Mouse (Mus musculus) mouse embryonic stem cell (cell line): ENCODE data around the gene Pigk.

Experiments
- in situ Hi-C, 2 experiments: fragments of 300-500 bp; cut with MboI; formaldehyde crosslinking; loops; 1 replicate in 1 of 2; 3 replicates in 1 of 2; pipeline ENCODE4 v1.14.3; 2019 to 2020; ENCODE audit warnings: low sequenced_read_pairs in 2 of 2, low pct_unique_long_range_greater_than_20kb in 1 of 2, mixed read lengths in 1 of 2; ENCODE audit not compliant: unreplicated experiment in 1 of 2

Pigk gene

GRCm38 (mm10) chr3:152721301-152721700, 7.4 kb downstream of the Pigk start:
- in situ Hi-C loops: no loop called here

- in situ Hi-C loops: no loop called here
Measured at GRCm38 (mm10) chr3:152722836-152723235, 8.9 kb downstream of the Pigk start.

DNA sequence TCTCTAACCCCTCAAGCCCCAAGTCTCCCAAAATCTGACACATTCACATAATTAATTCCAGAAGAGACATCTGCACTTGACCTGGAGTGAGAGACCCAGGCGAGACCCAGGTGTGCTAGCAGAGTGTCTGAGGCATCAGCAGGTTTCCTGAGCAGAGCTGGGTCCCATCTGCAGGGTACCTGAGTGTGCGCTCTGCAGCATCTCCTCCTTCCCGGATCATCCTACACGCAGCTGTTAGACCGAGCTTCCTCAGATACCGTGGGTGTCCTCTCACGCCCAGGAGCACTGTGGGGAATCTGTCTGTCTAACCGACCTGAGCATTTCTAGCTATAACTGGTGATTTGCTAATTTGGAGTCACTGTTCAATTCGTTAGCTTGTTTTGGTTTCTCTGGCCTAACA, 10.5 kb downstream of the Pigk start:
- in situ Hi-C loops: no loop called here

DNA sequence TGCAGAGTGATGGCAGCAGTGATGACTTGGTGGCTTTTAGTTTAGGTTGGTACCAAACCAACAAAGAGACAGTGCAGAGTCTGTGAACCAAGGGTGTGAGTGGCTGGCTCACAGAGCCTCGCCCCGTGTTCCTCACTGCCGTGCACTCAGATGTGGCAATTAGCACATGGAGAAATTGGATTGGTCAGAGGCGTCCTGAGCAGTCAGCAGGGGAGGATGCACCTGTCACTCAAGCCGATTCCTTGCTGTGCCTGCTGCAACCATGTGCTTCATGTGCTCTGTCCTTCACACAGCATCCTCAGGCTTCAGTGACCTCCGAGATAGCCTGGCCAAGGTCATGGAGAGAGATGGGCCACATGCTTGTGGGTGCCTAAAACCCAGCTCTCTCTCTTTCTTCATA, 14.3 kb downstream of the Pigk start:
- in situ Hi-C loops: loop anchor here in 1 of 2 experiments (25.0 kb wide), 1 partner anchor 466 kb away; the partner anchor contains the start of gene Nexn

- in situ Hi-C loops: loop anchor here in 1 of 2 experiments (25.0 kb wide), 1 partner anchor 471 kb away; the partner anchor contains the start of gene Nexn
Measured at GRCm38 (mm10) chr3:152733011-152733410, 19.1 kb downstream of the Pigk start.

- in situ Hi-C loops: loop anchor here in 1 of 2 experiments (25.0 kb wide), 1 partner anchor 471 kb away; the partner anchor contains the start of gene Nexn
Measured at GRCm38 (mm10) chr3:152733513-152733912, 19.6 kb downstream of the Pigk start.

- in situ Hi-C loops: loop anchor here in 1 of 2 experiments (25.0 kb wide), 1 partner anchor 472 kb away; the partner anchor contains the start of gene Nexn
Measured at GRCm38 (mm10) chr3:152734100-152734499, 20.2 kb downstream of the Pigk start.

DNA sequence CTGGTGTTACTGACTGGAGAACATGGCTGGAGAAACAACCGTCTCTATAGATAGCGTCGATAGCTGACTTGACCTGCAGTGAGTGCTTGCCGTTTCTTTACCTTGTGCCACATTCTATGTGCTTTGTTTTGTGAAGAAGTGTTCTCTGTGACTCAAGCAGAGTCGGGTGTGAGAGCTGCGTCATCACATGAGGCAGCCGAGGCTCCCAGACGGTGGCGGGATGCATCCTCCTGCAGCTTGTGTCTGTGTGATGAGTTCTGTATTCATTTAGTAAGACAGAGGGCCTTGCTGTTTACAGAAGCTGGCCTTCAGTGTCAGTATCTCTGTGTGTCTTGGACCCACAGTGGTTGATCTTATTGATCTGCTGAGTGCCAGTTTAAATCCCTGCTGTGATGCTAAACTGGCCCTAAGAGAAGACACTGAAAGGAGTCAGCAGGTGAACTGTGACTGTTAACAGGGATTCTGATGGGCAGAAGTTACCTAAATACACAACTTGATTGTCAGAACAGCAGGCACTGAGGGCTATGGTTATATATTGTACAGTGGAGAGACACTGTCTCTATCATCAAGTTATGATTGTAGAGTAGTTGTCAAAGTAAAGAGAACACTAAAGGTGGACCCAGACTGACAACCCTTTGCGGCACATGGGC, 21.8 kb downstream of the Pigk start:
- in situ Hi-C loops: loop anchor here in 1 of 2 experiments (25.0 kb wide), 1 partner anchor 473 kb away; the partner anchor contains the start of gene Nexn

DNA sequence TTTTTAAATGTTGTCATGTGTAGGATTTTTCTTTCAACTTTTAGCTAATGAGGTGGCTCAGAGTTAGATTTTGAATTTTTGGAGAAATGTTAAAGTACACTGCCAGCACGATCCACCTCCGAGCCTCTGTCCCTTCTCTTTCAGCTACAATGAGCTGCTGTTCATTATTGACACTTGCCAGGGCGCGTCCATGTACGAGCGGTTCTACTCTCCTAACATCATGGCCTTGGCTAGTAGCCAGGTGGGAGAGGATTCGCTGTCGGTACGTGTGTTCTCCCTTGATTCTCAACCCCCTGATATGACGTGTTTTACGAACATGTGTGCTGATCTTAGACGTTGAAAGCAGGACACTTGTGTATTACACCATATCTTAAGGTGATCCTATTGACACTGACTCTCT, 30.4 kb downstream of the Pigk start:
- in situ Hi-C loops: loop anchor here in 1 of 2 experiments (10.0 to 25.0 kb wide), 2 partner anchors 270 to 482 kb away; partner anchors contain the start of gene Nexn

- in situ Hi-C loops: loop anchor here in 1 of 2 experiments (10.0 to 25.0 kb wide), 2 partner anchors 271 to 483 kb away; partner anchors contain the start of gene Nexn
Measured at GRCm38 (mm10) chr3:152745611-152746010, 31.7 kb downstream of the Pigk start.

GRCm38 (mm10) chr3:152749461-152749871, 35.6 kb downstream of the Pigk start:
- in situ Hi-C loops: loop anchor here in 1 of 2 experiments (10.0 to 25.0 kb wide), 2 partner anchors 275 to 487 kb away; partner anchors contain the start of gene Nexn

- in situ Hi-C loops: loop anchor here in 1 of 2 experiments (10.0 to 25.0 kb wide), 2 partner anchors 275 to 488 kb away; partner anchors contain the start of gene Nexn
Measured at GRCm38 (mm10) chr3:152749881-152750280, 36.0 kb downstream of the Pigk start.

GRCm38 (mm10) chr3:152752911-152753310, 39.0 kb downstream of the Pigk start:
- in situ Hi-C loops: no loop called here

DNA sequence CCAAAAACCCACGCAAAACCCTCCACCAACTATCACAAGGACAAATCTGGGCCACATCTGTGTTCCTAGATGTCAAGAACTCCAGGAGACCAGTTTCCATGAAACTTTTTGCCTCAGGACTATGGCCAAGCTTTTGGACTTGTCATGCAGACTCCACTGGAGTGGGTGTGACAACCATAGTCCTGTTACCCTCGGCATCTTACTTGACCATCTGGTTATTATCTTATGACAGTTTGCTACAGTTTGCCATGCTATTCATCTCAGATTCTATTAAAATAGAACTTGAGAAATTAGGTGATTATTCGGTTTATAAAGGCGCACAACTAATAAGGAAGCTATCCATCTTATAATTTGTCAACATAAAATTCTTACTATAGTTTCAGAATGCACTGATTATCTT, 39.4 kb downstream of the Pigk start:
- in situ Hi-C loops: no loop called here

DNA sequence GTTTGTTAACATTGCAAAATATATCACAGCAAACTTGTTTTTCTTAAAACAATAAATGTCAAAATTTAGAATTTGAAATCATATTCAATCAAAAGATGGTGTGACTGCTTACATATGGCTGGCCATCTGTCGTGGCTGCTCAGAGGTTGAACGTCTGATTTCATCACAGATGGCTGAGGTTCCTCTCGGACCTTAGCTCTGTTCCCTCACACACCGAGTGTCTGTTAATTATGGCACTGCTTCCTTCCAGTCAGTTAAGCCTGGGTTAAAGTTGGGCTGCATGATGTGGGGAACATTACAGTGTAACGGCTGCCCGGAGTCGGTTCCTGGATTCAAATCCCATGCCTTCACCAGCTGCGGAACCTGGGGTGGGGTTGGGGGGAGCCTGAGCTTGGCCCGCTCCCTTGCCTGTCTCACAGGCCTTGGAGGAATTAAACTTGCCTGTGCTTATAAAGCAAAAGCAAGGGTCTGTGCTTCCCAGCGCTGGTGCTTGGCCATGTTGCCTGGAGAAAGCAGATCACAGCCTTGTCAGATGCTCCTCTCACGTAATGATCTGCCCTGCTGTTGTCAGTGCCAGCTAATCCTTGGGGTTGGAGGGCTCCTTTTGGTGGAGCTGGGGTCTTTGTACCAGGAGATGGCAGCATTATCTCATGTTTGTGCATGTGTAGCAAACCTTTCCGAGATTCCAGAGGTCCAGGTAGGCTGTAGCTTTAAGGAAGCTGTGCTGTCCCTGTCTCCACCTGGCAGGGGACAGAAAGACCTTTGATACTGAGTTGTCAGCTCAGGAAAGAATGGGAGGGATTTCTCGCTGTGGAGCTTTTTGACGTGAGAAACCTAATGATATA, 40.2 kb downstream of the Pigk start:
- in situ Hi-C loops: no loop called here

DNA sequence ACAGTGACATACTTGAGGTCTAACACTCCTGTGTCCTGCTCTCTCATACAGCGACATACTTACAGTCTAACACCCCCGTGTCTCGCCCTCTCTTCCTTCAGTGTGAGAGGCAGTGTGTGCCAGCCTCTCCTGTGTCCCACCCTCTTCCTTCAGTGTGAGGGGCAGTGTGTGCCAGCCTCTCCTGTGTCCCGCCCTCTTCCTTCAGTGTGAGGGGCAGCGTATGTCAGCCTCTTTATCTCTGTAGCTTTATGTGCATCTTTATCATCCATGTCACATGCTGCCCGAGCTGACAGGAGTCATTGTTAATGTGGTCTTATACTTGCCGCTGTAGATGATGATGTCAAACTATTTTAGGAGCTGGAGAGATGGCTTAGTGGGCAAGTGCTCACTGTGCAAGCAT, 41.6 kb downstream of the Pigk start:
- in situ Hi-C loops: no loop called here

DNA sequence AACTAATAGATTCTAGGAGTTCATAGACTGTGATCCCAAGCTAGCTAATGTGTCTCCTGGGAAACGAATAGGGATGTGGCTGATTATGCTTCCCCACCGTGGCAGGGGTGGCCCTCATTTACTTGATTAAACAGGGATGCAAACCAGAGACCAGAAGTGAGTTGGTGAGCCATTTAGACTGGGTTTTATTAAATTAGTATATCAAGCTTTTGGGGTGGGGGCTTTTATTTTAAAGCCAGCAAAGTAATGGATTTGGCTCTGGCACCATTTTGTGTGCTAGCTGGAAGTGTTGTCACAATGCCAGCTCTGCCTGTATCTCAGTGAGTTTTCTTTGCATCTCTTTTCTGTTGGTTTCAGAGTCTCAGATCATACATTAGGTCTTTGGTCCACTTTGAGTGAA, 43.0 kb downstream of the Pigk start:
- in situ Hi-C loops: no loop called here

DNA sequence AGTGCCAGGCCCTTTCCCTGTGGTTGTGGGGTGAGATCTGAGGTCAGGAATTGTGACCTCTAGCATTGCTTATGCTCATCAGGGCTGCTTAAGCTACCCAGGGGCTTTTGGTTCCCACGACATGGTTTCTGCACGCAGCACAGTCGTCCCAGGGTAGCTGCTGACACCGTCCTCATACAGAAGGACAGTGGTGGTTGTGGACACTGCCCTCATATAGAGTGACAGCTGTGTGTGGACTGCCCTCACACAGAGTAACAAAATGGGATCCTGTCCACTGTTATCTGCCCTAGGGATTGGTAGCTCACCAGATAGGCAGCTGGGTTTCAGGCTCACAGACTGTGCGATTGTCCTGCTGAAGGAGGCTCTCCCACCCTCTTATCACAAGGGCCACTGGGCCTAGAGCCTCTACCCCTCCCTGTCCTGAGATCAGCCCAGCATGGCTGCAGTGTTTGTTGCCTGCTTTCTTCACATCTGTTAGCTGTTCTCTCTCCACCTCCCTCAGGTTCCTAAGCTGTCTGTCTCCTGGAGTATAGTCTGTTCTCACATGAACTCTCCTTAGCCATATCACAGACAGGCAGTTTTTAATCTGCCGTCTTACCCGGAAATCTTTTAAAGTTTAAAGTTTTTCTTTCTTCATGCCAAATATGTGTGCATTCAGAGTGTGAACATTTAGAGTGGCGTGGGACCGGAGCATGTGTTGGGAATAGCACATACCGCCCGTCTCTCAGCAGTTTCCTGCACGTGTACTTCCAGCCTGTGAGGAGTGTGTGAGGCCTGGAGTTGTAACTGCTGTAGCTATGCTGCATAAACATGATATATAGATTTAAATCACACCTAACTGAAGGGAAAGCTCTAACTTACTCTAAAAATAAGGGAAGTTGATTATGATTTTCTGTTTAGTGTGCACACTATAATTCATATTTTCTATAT, 43.8 kb downstream of the Pigk start:
- in situ Hi-C loops: no loop called here
